Mouse (Mus musculus) kidney, adult 10 weeks (tissue): ENCODE measurements around the gene Commd3. TPM values are rescaled to one million over a fixed set of nuclear protein-coding genes. Genes with fewer than 3 reads are reported as not detected.

Experiments used
- polyA plus RNA-seq: library from polyadenylated mRNA; stranded (reverse); fragments of 350-450 nt; fragmentation: Illumina TruSeq; extraction: RNeasy Lipid Tissue Mini Kit (QIAGEN cat#74804); gene quantifications from one replicate; pipeline ENCODE4 v1.2.3, GENCODE M21; 2014; ENCODE audit warnings: low read depth, low replicate concordance

Gene Commd3
- 466 TPM for polyA plus RNA-seq

DNA sequence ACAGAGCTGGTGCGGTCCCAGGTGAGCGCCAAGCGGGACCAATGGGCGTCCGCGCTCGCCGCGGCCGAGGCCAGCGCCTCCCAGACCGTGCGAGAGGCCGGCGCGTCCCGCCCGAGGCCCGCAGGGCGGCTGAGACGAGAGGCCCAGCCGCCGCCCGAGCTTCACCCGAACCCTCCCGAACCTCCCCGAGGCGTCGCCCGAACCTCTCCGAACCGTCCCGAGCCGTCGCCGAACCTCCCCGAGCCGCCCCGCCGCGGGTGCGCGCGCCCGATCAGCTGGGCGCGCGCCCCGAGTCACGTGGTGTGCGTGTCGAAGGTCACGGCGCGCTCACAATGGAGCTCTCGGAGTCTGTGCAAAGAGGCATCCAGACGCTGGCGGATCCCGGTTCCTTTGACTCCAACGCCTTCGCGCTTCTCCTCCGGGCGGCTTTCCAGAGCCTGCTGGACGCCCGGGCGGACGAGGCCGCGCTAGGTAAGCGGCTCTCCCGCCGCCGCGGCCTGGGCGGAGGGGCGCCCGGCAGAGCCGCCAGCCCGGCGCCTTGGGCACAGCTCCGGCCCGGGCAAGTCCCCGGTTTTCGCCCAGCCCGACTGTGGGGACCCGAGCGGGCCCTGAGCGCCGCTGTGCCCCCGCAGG lies at the start of gene Commd3:
Gene Commd3, plus strand, starts transcription at position 252 of the 633 bp plus-strand sequence.

DNA sequence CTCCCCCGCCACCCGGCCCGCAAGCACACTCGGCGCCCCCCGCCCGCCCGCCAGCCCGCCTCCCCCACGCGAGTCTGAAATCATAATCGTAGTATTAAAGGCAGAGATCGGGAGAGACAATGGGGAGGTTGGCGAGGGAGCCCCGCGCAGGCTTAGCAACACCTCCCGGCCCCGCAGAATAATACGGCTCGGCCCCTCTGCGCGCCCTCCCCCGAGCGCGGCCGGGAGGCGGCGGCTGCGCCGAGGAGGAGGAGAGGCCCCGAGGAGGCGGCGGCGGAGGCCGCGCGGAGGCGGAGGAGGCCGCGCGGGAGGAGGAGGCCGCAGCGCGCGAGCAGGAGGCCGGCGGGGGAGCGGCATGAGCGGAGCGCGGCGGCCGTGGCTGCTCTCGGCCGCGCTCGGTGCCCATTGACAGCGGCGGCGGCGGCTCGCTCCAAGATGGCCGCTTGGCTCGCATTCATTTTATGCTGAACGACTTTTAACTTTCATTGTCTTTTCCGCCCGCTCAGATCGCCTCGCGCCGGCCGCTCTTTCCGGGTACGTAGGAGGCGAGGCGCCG lies 4.8 kb downstream of the Commd3 start, which contains the start of gene Bmi1:
Gene Bmi1, plus strand, starts transcription at position 83 of the 556 bp plus-strand sequence.

GRCm38 (mm10) chr2:18693871-18694610 lies 21.9 kb downstream of the Commd3 start, which contains the start of gene Spag6:
Gene Spag6 (plus strand): TSS chr2:18694032.

Other genes starting within 250 kb of the Commd3 start
- gene Bmi1, start 4.6 kb downstream of the Commd3 start, polyA plus RNA-seq = 148 TPM
- gene Spag6, start 21.6 kb downstream of the Commd3 start, polyA plus RNA-seq = not detected